ENCODE assay signal across 14 mouse cellular contexts in the genomic region with DNA sequence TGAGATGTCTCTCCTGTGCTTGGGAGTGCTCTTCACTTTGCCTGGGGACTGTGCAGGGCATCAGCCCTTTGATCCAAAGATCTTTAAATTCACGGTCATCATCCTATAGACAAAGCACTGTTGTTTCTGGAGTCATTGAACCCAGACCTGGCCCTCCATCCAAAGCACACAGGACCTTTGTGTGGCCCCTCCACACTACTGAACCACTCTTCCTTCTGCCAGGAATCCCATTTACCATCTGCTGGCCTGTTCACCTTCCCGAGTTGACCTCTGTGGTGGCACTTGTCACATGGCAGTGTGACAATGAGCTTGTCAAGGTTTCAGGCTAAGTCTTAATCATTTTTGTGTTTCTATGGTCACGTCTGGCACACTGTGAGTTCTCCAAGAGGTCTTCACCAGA.
"Had no signal": no experiment of that assay in that cellular context is flagged by ENCODE, and none has a peak within 500 bp of the region (broad histone marks: within the 10 kb centered on the region; RNA-seq: fewer than 3 reads in every experiment).

No protein-coding gene starts in this region.

- H3K27ac ChIP-seq: kidney, embryonic 15.5 days; left cerebral cortex, adult 2 months; limb, embryonic 10.5 days; liver, embryonic 15.5 days had no signal

- H3K9ac ChIP-seq: kidney, embryonic 15.5 days; liver, embryonic 15.5 days had no signal

- H3K4me1 ChIP-seq: kidney, embryonic 15.5 days; liver, embryonic 15.5 days had no signal

- DNase-seq: kidney, adult 2 months; kidney, postnatal 14 days; lung, adult 2 months; lung, postnatal 4 days; right cerebral cortex, adult 18-20 months; right cerebral cortex, postnatal 25 days; thymus, postnatal 36 days had no signal

- H3K4me2 ChIP-seq: kidney, embryonic 15.5 days; liver, embryonic 11.5 days; liver, embryonic 15.5 days had no signal

- H3K4me3 ChIP-seq: kidney, embryonic 15.5 days; left cerebral cortex, adult 2 months; limb, embryonic 10.5 days; liver, embryonic 15.5 days; myocyte had no signal

- H3K27me3 ChIP-seq: kidney, embryonic 15.5 days had no signal

- ATAC-seq: lung, postnatal 0 days had no signal

- H3K9me3 ChIP-seq: kidney, embryonic 15.5 days; limb, embryonic 10.5 days; liver, embryonic 15.5 days had no signal

- H3K36me3 ChIP-seq: kidney, embryonic 15.5 days; limb, embryonic 10.5 days; liver, embryonic 15.5 days had no signal
